Mouse (Mus musculus): ENCODE measurements around the gene Lck. TPM values are rescaled to one million over a fixed set of nuclear protein-coding genes. Genes with fewer than 3 reads are reported as not detected.

The Lck gene
- polyA plus RNA-seq, 1 experiment from 2014 or later = 6.3 TPM

- 64% methylated on average over 4 of the region's 4 CpGs for WGBS
- Histone ChIP-seq H3K27ac (no peak overlapping the region), H3K27me3 (ENCODE audit: insufficient read depth, poor library complexity, severe bottlenecking) (no peaks in the 10 kb centered on the region), H3K4me1 (0 out of 2 replicates have a peak, but pooled peaks cover 6% of the 10 kb centered on the region), H3K9me3 (no peaks in the 10 kb centered on the region), H3K36me3 (peaks cover 50% of the 10 kb centered on the region), H3K4me3 (no peak overlapping the region)
- no peak for DNase-seq (ENCODE audit: low spot score)
Measured at GRCm38 (mm10) chr4:129610472-129610871, 37.0 kb upstream of the Lck start.

GRCm38 (mm10) chr4:129610026-129610425, 36.6 kb upstream of the Lck start:
- Histone ChIP-seq H3K36me3 (peaks cover 53% of the 10 kb centered on the region), H3K4me1 (0 out of 2 replicates have a peak, but pooled peaks cover 6% of the 10 kb centered on the region), H3K4me3 (no peak overlapping the region), H3K9me3 (no peaks in the 10 kb centered on the region), H3K27me3 (ENCODE audit: insufficient read depth, poor library complexity, severe bottlenecking) (no peaks in the 10 kb centered on the region), H3K27ac (no peak overlapping the region)
- WGBS = 87% methylated on average over 4 of the region's 4 CpGs
- no peak for DNase-seq (ENCODE audit: low spot score)

- Histone ChIP-seq H3K27me3 (ENCODE audit: insufficient read depth, poor library complexity, severe bottlenecking) (no peaks in the 10 kb centered on the region), H3K4me1 (0 out of 2 replicates have a peak, but pooled peaks cover 6% of the 10 kb centered on the region), H3K4me3 (no peak overlapping the region), H3K9me3 (no peaks in the 10 kb centered on the region), H3K27ac (no peak overlapping the region), H3K36me3 (peaks cover 57% of the 10 kb centered on the region)
- no peak for DNase-seq (ENCODE audit: low spot score)
- 82% methylated on average over 12 of the region's 12 CpGs for WGBS
Measured at GRCm38 (mm10) chr4:129609139-129609631, 35.7 kb upstream of the Lck start.

- no peak overlapping the region for H3K4me3 ChIP-seq
- no peaks in the 10 kb centered on the region for H3K27me3 ChIP-seq (ENCODE audit: insufficient read depth, poor library complexity, severe bottlenecking)
- WGBS = 38% methylated on average over 7 of the region's 7 CpGs
- peaks cover 62% of the 10 kb centered on the region for H3K36me3 ChIP-seq
- H3K27ac ChIP-seq = peak overlapping the region; percentile 23; the same call in 1 of the 2 replicates
- peak; percentile 94 for DNase-seq (ENCODE audit: low spot score)
- 0 out of 2 replicates have a peak, but pooled peaks cover 6% of the 10 kb centered on the region for H3K4me1 ChIP-seq
- no peaks in the 10 kb centered on the region for H3K9me3 ChIP-seq
Measured at GRCm38 (mm10) chr4:129608426-129609025, 35.1 kb upstream of the Lck start.

GRCm38 (mm10) chr4:129600233-129601158, 27.1 kb upstream of the Lck start, which contains the start of the genes Eif3i and Tmem234:
TSS of gene Eif3i (minus strand) at chr4:129600648.
TSS of gene Tmem234 (plus strand) at chr4:129600668.
- Histone ChIP-seq H3K36me3 (peaks cover 62% of the 10 kb centered on the region), H3K9me3 (no peaks in the 10 kb centered on the region), H3K4me3 (peak within 1 kb of the TSS; percentile 93), H3K4me1 (peaks cover 34% of the 10 kb centered on the region), H3K27ac (peak within 1 kb of the TSS; percentile 96), H3K27me3 (ENCODE audit: insufficient read depth, poor library complexity, severe bottlenecking) (no peaks in the 10 kb centered on the region)
- peak; percentile 94 for DNase-seq (ENCODE audit: low spot score)
- WGBS = under 1% methylated on average over 71 of the region's 74 CpGs

- H3K36me3 ChIP-seq = peaks cover 40% of the 10 kb centered on the region
- H3K9me3 ChIP-seq = no peaks in the 10 kb centered on the region
- WGBS = 61% methylated on average over 4 of the region's 4 CpGs
- H3K27me3 ChIP-seq (ENCODE audit: insufficient read depth, poor library complexity, severe bottlenecking) = no peaks in the 10 kb centered on the region
- no peak for DNase-seq (ENCODE audit: low spot score)
- no peak overlapping the region for H3K4me3 ChIP-seq
- H3K4me1 ChIP-seq = peaks cover 16% of the 10 kb centered on the region
- 0 out of 2 replicates have a peak overlapping the region, but pooled peaks have one; percentile 6 for H3K27ac ChIP-seq
Measured at GRCm38 (mm10) chr4:129588865-129589264, 15.4 kb upstream of the Lck start.

- DNase-seq (ENCODE audit: low spot score) = no peak
- WGBS = 74% methylated on average over 1 of the region's 1 CpGs
- no peaks in the 10 kb centered on the region for H3K9me3 ChIP-seq
- no peak overlapping the region for H3K27ac ChIP-seq
- H3K36me3 ChIP-seq = peaks cover 21% of the 10 kb centered on the region
- peaks cover 16% of the 10 kb centered on the region for H3K4me1 ChIP-seq
- H3K27me3 ChIP-seq (ENCODE audit: insufficient read depth, poor library complexity, severe bottlenecking) = no peaks in the 10 kb centered on the region
- no peak overlapping the region for H3K4me3 ChIP-seq
Measured at GRCm38 (mm10) chr4:129586943-129587342, 13.5 kb upstream of the Lck start.

- peak overlapping the region; percentile 68 for H3K4me3 ChIP-seq
- WGBS = 75% methylated on average over 9 of the region's 9 CpGs
- peaks cover 9% of the 10 kb centered on the region for H3K36me3 ChIP-seq
- no peaks in the 10 kb centered on the region for H3K27me3 ChIP-seq (ENCODE audit: insufficient read depth, poor library complexity, severe bottlenecking)
- peak overlapping the region; percentile 83 for H3K27ac ChIP-seq
- DNase-seq (ENCODE audit: low spot score) = no peak
- H3K9me3 ChIP-seq = no peaks in the 10 kb centered on the region
- H3K4me1 ChIP-seq = peaks cover 16% of the 10 kb centered on the region
Measured at GRCm38 (mm10) chr4:129585773-129586172, 12.3 kb upstream of the Lck start.

GRCm38 (mm10) chr4:129584884-129585608, 11.6 kb upstream of the Lck start:
- peaks cover 16% of the 10 kb centered on the region for H3K4me1 ChIP-seq
- DNase-seq (ENCODE audit: low spot score) = peak; percentile 94
- peaks cover 2% of the 10 kb centered on the region for H3K36me3 ChIP-seq
- H3K27ac ChIP-seq = peak overlapping the region; percentile 83
- no peaks in the 10 kb centered on the region for H3K27me3 ChIP-seq (ENCODE audit: insufficient read depth, poor library complexity, severe bottlenecking)
- no peaks in the 10 kb centered on the region for H3K9me3 ChIP-seq
- peak overlapping the region; percentile 68 for H3K4me3 ChIP-seq
- WGBS = 2% methylated on average over 36 of the region's 36 CpGs

GRCm38 (mm10) chr4:129584370-129584769, 10.9 kb upstream of the Lck start:
- no peak for DNase-seq (ENCODE audit: low spot score)
- Histone ChIP-seq H3K27ac (peak overlapping the region; percentile 83), H3K9me3 (no peaks in the 10 kb centered on the region), H3K4me1 (peaks cover 15% of the 10 kb centered on the region), H3K36me3 (no peaks in the 10 kb centered on the region), H3K4me3 (peak overlapping the region; percentile 68), H3K27me3 (ENCODE audit: insufficient read depth, poor library complexity, severe bottlenecking) (no peaks in the 10 kb centered on the region)
- 64% methylated on average over 1 of the region's 1 CpGs for WGBS

- H3K27ac ChIP-seq = no peak overlapping the region
- WGBS = 83% methylated on average over 1 of the region's 1 CpGs
- DNase-seq (ENCODE audit: low spot score) = no peak
Measured at GRCm38 (mm10) chr4:129582251-129582650, 8.8 kb upstream of the Lck start.

GRCm38 (mm10) chr4:129580347-129580746, 6.9 kb upstream of the Lck start:
- 64% methylated on average over 7 of the region's 7 CpGs for WGBS
- H3K9me3 ChIP-seq = no peaks in the 10 kb centered on the region
- DNase-seq (ENCODE audit: low spot score) = no peak
- H3K27ac ChIP-seq = peak overlapping the region; percentile 59
- H3K36me3 ChIP-seq = no peaks in the 10 kb centered on the region
- H3K4me3 ChIP-seq = no peak overlapping the region
- peaks cover 13% of the 10 kb centered on the region for H3K4me1 ChIP-seq
- peaks cover 10% of the 10 kb centered on the region; the same call in 1 of the 2 replicates for H3K27me3 ChIP-seq (ENCODE audit: insufficient read depth, poor library complexity, severe bottlenecking)

More at GRCm38 (mm10) chr4:129582251-129582650, 8.8 kb upstream of the Lck start:
- Histone ChIP-seq H3K9me3 (no peaks in the 10 kb centered on the region), H3K4me3 (no peak overlapping the region), H3K36me3 (no peaks in the 10 kb centered on the region), H3K27me3 (ENCODE audit: insufficient read depth, poor library complexity, severe bottlenecking) (peaks cover 7% of the 10 kb centered on the region; the same call in 1 of the 2 replicates), H3K4me1 (peaks cover 10% of the 10 kb centered on the region)

All from heart, embryonic 10.5 days (tissue).